Mouse (Mus musculus): ENCODE results near the gene Capn3.

GRCm38 (mm10) chr2:120455719-120456118 is at the start of gene Capn3:
- TF ChIP-seq CTCF (IDR thresholded peaks at IDR 0.05; ENCODE audit: low read depth, low read length) (no peak), POLR2A (IDR thresholded peaks at IDR 0.05; ENCODE audit: extremely low read depth, insufficient read depth, low read length) (no peak)

Measured in liver, adult 2 months (tissue).